Mouse (Mus musculus): ENCODE measurements at regions not wholly inside any gene's neighbourhood (a gene's known extent, or its start where the extent isn't known, plus 50 kb on each side); places are given as distances from the start of the nearest gene placed in this dataset.

GRCm38 (mm10) chr1:168016375-168016890 is 327.4 kb downstream of the Lmx1a start:
- intact Hi-C loops (cut with DNase I), result no loop called here

GRCm38 (mm10) chr1:168026481-168026880 is 337.4 kb downstream of the Lmx1a start:
- no peak for DNase-seq
- no peak for TF ChIP-seq CTCF (IDR thresholded peaks at IDR 0.05)
- H3K4me3 ChIP-seq, result no peak overlapping the region
- intact Hi-C loops (cut with DNase I), result no loop called here
- H3K27ac ChIP-seq, result no peak overlapping the region

More at GRCm38 (mm10) chr1:168016375-168016890, 327.4 kb downstream of the Lmx1a start:
- no peak overlapping the region for H3K4me3 ChIP-seq
- no peak for DNase-seq
- TF ChIP-seq CTCF (IDR thresholded peaks at IDR 0.05), result no peak
- no peak overlapping the region for H3K27ac ChIP-seq

- DNase-seq, result no peak
- Histone ChIP-seq H3K27ac (no peak overlapping the region), H3K4me3 (no peak overlapping the region)
- no peak for TF ChIP-seq CTCF (IDR thresholded peaks at IDR 0.05)
- intact Hi-C loops (cut with DNase I), result no loop called here
These were observed 355.7 kb downstream of the Lmx1a start for GRCm38 (mm10) chr1:168044765-168045164.

- Histone ChIP-seq H3K4me3 (no peak overlapping the region), H3K27ac (no peak overlapping the region)
- no peak for DNase-seq
- no peak for TF ChIP-seq CTCF (IDR thresholded peaks at IDR 0.05)
- intact Hi-C loops (cut with DNase I), result no loop called here
These were observed 357.3 kb downstream of the Lmx1a start for GRCm38 (mm10) chr1:168046347-168046746.

- intact Hi-C loops (cut with DNase I), result no loop called here
- TF ChIP-seq CTCF (IDR thresholded peaks at IDR 0.05), result no peak
- DNase-seq, result no peak
These were observed 357.7 kb downstream of the Lmx1a start for GRCm38 (mm10) chr1:168046749-168047148.

GRCm38 (mm10) chr1:168049965-168050364 is 360.9 kb downstream of the Lmx1a start:
- intact Hi-C loops (cut with DNase I), result no loop called here
- Histone ChIP-seq H3K4me3 (no peak overlapping the region), H3K27ac (no peak overlapping the region)
- TF ChIP-seq CTCF (IDR thresholded peaks at IDR 0.05), result no peak
- no peak for DNase-seq

More at GRCm38 (mm10) chr1:168046749-168047148, 357.7 kb downstream of the Lmx1a start:
- H3K4me3 ChIP-seq, result no peak overlapping the region
- no peak overlapping the region for H3K27ac ChIP-seq

GRCm38 (mm10) chr1:168056479-168056878 is 367.4 kb downstream of the Lmx1a start:
- Histone ChIP-seq H3K27ac (no peak overlapping the region), H3K4me3 (no peak overlapping the region)
- DNase-seq, result no peak
- intact Hi-C loops (cut with DNase I), result no loop called here
- no peak for TF ChIP-seq CTCF (IDR thresholded peaks at IDR 0.05)

- H3K27ac ChIP-seq, result no peak overlapping the region
- DNase-seq, result no peak
- H3K4me3 ChIP-seq, result no peak overlapping the region
- intact Hi-C loops (cut with DNase I), result no loop called here
- TF ChIP-seq CTCF (IDR thresholded peaks at IDR 0.05), result no peak
These were observed 368.4 kb downstream of the Lmx1a start for GRCm38 (mm10) chr1:168057479-168057878.

GRCm38 (mm10) chr1:168058769-168059168 is 369.7 kb downstream of the Lmx1a start:
- DNase-seq, result no peak
- no peak for TF ChIP-seq CTCF (IDR thresholded peaks at IDR 0.05)
- no peak overlapping the region for H3K4me3 ChIP-seq
- intact Hi-C loops (cut with DNase I), result no loop called here
- no peak overlapping the region for H3K27ac ChIP-seq

- intact Hi-C loops (cut with DNase I), result no loop called here
- TF ChIP-seq CTCF (IDR thresholded peaks at IDR 0.05), result no peak
- no peak for DNase-seq
These were observed 367.9 kb downstream of the Pbx1 start for GRCm38 (mm10) chr1:168064065-168064664.

GRCm38 (mm10) chr1:168065598-168066041 is 366.4 kb downstream of the Pbx1 start:
- no peak overlapping the region for H3K4me3 ChIP-seq
- intact Hi-C loops (cut with DNase I), result no loop called here
- TF ChIP-seq CTCF (IDR thresholded peaks at IDR 0.05), result no peak
- no peak for DNase-seq
- no peak overlapping the region for H3K27ac ChIP-seq

More at GRCm38 (mm10) chr1:168064065-168064664, 367.9 kb downstream of the Pbx1 start:
- Histone ChIP-seq H3K4me3 (no peak overlapping the region), H3K27ac (no peak overlapping the region)

- Histone ChIP-seq H3K4me3 (no peak overlapping the region), H3K27ac (no peak overlapping the region)
- no peak for DNase-seq
- no peak for TF ChIP-seq CTCF (IDR thresholded peaks at IDR 0.05)
- intact Hi-C loops (cut with DNase I), result no loop called here
These were observed 365.3 kb downstream of the Pbx1 start for GRCm38 (mm10) chr1:168066810-168067209.

- intact Hi-C loops (cut with DNase I), result no loop called here
These were observed 363.8 kb downstream of the Pbx1 start for GRCm38 (mm10) chr1:168068003-168068919.

More at GRCm38 (mm10) chr1:168068003-168068919, 363.8 kb downstream of the Pbx1 start:
- no peak overlapping the region for H3K4me3 ChIP-seq
- no peak for DNase-seq
- no peak overlapping the region for H3K27ac ChIP-seq
- no peak for TF ChIP-seq CTCF (IDR thresholded peaks at IDR 0.05)
